Mouse (Mus musculus): ENCODE results near the gene Mamdc4. TPM values are rescaled to one million over a fixed set of nuclear protein-coding genes. Genes with fewer than 3 reads are reported as not detected.

Mamdc4 gene
- polyA plus RNA-seq, 1 experiment from 2014 or later = 5.0 TPM

DNA sequence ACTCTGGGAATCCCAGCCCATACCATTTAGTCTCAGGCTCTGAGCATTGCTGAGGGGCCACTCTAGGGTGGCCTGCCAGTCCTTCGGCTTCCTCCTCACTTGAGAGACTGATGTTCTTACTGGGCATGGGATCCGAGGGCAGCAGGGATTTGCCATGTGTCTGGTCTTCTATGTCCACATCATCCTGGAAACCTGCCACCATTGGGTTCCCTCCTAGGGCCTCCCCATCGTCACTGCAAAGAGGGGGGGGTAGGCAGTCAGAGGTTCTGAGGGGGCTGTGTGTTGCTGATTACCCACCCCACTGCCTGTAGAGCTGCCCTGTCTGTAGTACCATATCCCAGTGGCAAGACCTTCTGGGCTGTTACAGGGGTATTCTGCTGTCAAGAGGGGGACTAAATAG lies 11.0 kb upstream of the Mamdc4 start:
- no peak overlapping the region for H3K9ac ChIP-seq (ENCODE audit: low read length)
- H3K4me3 ChIP-seq (ENCODE audit: low read depth, low read length) = no peak overlapping the region
- H3K27me3 ChIP-seq (ENCODE audit: control insufficient read depth, insufficient read depth, low read length) = peaks cover 8% of the 10 kb centered on the region
- WGBS = 90% methylated on average over 3 of the region's 3 CpGs
- H3K9me3 ChIP-seq (ENCODE audit: control insufficient read depth, low read length) = no peaks in the 10 kb centered on the region
- DNase-seq (ENCODE audit: low spot score) = no peak
- no peak for ATAC-seq (replicated peaks; ENCODE audit: low FRiP score)
- peaks cover 4% of the 10 kb centered on the region; the same call in 1 of the 2 replicates for H3K4me1 ChIP-seq (replicated peaks; ENCODE audit: control insufficient read depth, insufficient read depth, low read length)
- H3K4me2 ChIP-seq (ENCODE audit: low read depth, low read length, severe bottlenecking) = no peak overlapping the region
- H3K27ac ChIP-seq (ENCODE audit: low read depth, low read length) = no peak overlapping the region
- peaks cover 2% of the 10 kb centered on the region; the same call in 1 of the 2 replicates for H3K36me3 ChIP-seq (ENCODE audit: control insufficient read depth, insufficient read depth, low read length)

DNA sequence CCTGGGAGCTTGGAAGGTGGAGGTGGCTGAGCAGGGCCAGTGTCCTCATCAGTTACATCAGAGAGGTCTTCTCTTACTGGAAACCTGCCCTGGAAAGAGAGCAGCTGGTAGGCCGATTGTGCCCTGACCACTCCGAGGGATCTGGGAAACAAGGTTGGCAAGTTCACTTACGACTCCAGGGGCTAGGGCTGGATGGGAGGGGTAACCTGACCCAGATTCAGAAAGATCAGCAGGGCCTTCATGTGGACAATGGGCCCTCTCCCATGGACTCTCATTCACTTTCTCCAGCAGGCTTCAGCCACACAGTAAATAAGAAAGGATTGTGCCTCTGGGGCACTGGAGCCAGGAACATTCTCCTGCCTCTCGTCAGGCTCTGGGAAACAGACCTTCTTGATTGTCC lies 10.2 kb upstream of the Mamdc4 start:
- Histone ChIP-seq H3K9me3 (ENCODE audit: control insufficient read depth, low read length) (no peaks in the 10 kb centered on the region), H3K36me3 (ENCODE audit: control insufficient read depth, insufficient read depth, low read length) (peaks cover 2% of the 10 kb centered on the region; the same call in 1 of the 2 replicates), H3K4me1 (replicated peaks; ENCODE audit: control insufficient read depth, insufficient read depth, low read length) (peaks cover 4% of the 10 kb centered on the region; the same call in 1 of the 2 replicates), H3K4me3 (ENCODE audit: low read depth, low read length) (no peak overlapping the region), H3K27me3 (ENCODE audit: control insufficient read depth, insufficient read depth, low read length) (peaks cover 16% of the 10 kb centered on the region), H3K4me2 (ENCODE audit: low read depth, low read length, severe bottlenecking) (no peak overlapping the region), H3K9ac (ENCODE audit: low read length) (no peak overlapping the region), H3K27ac (ENCODE audit: low read depth, low read length) (no peak overlapping the region)
- no peak for ATAC-seq (replicated peaks; ENCODE audit: low FRiP score)
- 82% methylated on average over 4 of the region's 4 CpGs for WGBS
- DNase-seq (ENCODE audit: low spot score) = no peak

DNA sequence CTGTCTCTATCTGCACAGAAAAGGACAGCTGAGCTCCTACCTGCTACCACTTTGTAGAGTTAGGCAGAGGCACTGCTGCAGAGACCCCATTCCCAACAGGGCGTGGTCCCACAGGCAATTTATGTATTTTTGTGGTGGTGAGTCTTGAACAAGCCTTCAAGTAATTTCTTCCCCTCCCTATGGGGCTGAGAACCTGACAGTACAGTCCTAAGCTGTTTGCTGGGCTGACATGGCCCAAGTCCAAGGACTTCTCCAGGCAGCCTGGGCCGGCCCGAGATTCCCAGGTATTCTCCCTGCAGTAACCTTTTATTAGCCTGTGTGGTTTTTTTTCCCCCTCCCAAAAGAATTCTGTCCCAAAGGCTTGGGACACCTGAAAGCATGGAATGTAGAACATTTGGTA lies 9.5 kb upstream of the Mamdc4 start:
- Histone ChIP-seq H3K9me3 (ENCODE audit: control insufficient read depth, low read length) (no peaks in the 10 kb centered on the region), H3K9ac (ENCODE audit: low read length) (no peak overlapping the region), H3K4me3 (ENCODE audit: low read depth, low read length) (no peak overlapping the region), H3K27me3 (ENCODE audit: control insufficient read depth, insufficient read depth, low read length) (peaks cover 23% of the 10 kb centered on the region), H3K4me1 (replicated peaks; ENCODE audit: control insufficient read depth, insufficient read depth, low read length) (peaks cover 8% of the 10 kb centered on the region; the same call in 1 of the 2 replicates), H3K4me2 (ENCODE audit: low read depth, low read length, severe bottlenecking) (no peak overlapping the region), H3K36me3 (ENCODE audit: control insufficient read depth, insufficient read depth, low read length) (peaks cover 2% of the 10 kb centered on the region; the same call in 1 of the 2 replicates), H3K27ac (ENCODE audit: low read depth, low read length) (no peak overlapping the region)
- DNase-seq (ENCODE audit: low spot score) (no peak), ATAC-seq (replicated peaks; ENCODE audit: low FRiP score) (no peak)
- WGBS = 98% methylated on average over 3 of the region's 3 CpGs

DNA sequence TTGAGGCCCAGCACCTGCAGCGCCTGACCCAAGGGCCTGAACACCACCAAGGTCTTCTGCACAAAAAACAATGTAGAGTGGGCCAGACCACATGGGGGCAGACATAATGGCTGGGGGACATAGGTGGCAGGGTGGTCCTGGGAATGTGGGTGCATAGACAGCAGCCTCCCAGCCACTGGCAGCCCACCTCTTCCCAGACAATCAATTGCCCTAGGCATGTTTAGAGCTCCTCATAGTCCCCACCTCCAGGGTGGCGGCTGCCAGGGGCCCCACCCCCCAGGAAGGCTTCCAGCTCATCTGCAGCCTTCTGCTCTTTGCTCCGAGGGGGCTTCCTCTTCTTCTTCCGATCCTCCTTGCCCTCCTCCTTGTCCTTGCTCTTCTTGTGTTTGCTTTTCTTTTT lies 8.9 kb upstream of the Mamdc4 start:
- no peak for DNase-seq (ENCODE audit: low spot score)
- no peak overlapping the region for H3K27ac ChIP-seq (ENCODE audit: low read depth, low read length)
- 71% methylated on average over 4 of the region's 4 CpGs for WGBS
- no peak for ATAC-seq (replicated peaks; ENCODE audit: low FRiP score)
- no peak overlapping the region for H3K4me2 ChIP-seq (ENCODE audit: low read depth, low read length, severe bottlenecking)
- H3K9ac ChIP-seq (ENCODE audit: low read length) = no peak overlapping the region
- no peak overlapping the region for H3K4me3 ChIP-seq (ENCODE audit: low read depth, low read length)
- peaks cover 2% of the 10 kb centered on the region; the same call in 1 of the 2 replicates for H3K36me3 ChIP-seq (ENCODE audit: control insufficient read depth, insufficient read depth, low read length)
- no peaks in the 10 kb centered on the region for H3K9me3 ChIP-seq (ENCODE audit: control insufficient read depth, low read length)
- H3K4me1 ChIP-seq (replicated peaks; ENCODE audit: control insufficient read depth, insufficient read depth, low read length) = peaks cover 8% of the 10 kb centered on the region; the same call in 1 of the 2 replicates
- H3K27me3 ChIP-seq (ENCODE audit: control insufficient read depth, insufficient read depth, low read length) = peaks cover 29% of the 10 kb centered on the region

DNA sequence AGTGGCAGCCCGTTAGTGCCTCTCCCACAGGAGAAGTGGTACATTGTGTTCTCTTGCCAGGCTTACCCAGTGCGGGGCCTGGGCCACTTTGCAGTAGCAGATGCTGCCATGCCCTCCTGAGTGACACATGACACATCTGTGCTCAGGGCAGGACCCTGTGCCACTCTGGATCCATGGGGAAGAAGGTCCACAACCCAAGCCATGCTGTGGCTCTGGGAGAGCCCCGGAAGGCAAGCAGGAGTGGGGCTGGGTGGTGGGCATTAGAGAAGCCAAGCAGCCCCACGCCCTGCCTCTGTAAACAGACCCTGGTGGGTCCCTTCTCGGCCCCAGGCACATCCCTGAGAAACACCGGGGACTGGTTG lies 8.5 kb upstream of the Mamdc4 start:
- peaks cover 8% of the 10 kb centered on the region; the same call in 1 of the 2 replicates for H3K4me1 ChIP-seq (replicated peaks; ENCODE audit: control insufficient read depth, insufficient read depth, low read length)
- H3K4me2 ChIP-seq (ENCODE audit: low read depth, low read length, severe bottlenecking) = no peak overlapping the region
- 84% methylated on average over 6 of the region's 6 CpGs for WGBS
- ATAC-seq (replicated peaks; ENCODE audit: low FRiP score) = 0 out of 2 replicates have a peak, but pooled peaks have one; percentile 19
- no peak overlapping the region for H3K4me3 ChIP-seq (ENCODE audit: low read depth, low read length)
- no peak for DNase-seq (ENCODE audit: low spot score)
- H3K27ac ChIP-seq (ENCODE audit: low read depth, low read length) = no peak overlapping the region
- peaks cover 2% of the 10 kb centered on the region; the same call in 1 of the 2 replicates for H3K36me3 ChIP-seq (ENCODE audit: control insufficient read depth, insufficient read depth, low read length)
- H3K9me3 ChIP-seq (ENCODE audit: control insufficient read depth, low read length) = no peaks in the 10 kb centered on the region
- H3K27me3 ChIP-seq (ENCODE audit: control insufficient read depth, insufficient read depth, low read length) = peaks cover 33% of the 10 kb centered on the region
- H3K9ac ChIP-seq (ENCODE audit: low read length) = no peak overlapping the region

DNA sequence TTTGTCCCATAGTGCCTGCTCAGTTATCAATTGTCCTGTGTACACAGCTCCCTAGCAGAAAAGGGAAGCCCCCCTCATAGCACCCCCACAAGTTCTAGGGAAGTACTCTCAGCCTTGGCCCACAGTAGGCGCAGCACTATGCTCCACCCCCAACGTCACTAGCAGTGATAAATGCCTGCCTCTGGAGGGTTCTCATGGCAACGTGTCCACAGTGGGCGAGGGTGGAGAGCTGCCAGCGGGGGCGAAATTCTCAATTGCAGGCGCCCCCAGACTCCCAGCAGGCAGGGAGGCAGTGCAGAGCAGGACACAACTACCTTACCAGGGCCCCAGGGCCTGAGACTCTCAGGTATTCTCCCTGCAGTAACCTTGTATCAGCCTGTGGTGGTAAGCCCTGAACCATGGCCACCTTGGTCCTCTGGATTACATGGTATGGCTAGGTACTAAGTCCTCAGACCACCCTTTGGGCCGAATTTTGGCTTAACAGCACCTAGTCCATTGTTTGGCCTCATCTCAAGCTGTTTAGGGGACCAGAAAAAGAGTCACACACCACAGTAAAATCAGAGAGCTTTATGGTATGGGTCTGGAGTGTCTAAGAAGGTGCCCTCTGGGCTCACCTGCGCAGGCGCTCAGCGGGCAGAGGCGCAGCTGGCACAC lies 7.9 kb upstream of the Mamdc4 start:
- Histone ChIP-seq H3K9me3 (ENCODE audit: control insufficient read depth, low read length) (no peaks in the 10 kb centered on the region), H3K4me1 (replicated peaks; ENCODE audit: control insufficient read depth, insufficient read depth, low read length) (peaks cover 11% of the 10 kb centered on the region), H3K4me2 (ENCODE audit: low read depth, low read length, severe bottlenecking) (no peak overlapping the region), H3K36me3 (ENCODE audit: control insufficient read depth, insufficient read depth, low read length) (peaks cover 2% of the 10 kb centered on the region; the same call in 1 of the 2 replicates), H3K27me3 (ENCODE audit: control insufficient read depth, insufficient read depth, low read length) (peaks cover 38% of the 10 kb centered on the region), H3K9ac (ENCODE audit: low read length) (no peak overlapping the region), H3K4me3 (ENCODE audit: low read depth, low read length) (no peak overlapping the region), H3K27ac (ENCODE audit: low read depth, low read length) (no peak overlapping the region)
- DNase-seq (ENCODE audit: low spot score) (peak; percentile 62), ATAC-seq (replicated peaks; ENCODE audit: low FRiP score) (no peak; the same call in 1 of the 2 replicates)
- 57% methylated on average over 12 of the region's 12 CpGs for WGBS

DNA sequence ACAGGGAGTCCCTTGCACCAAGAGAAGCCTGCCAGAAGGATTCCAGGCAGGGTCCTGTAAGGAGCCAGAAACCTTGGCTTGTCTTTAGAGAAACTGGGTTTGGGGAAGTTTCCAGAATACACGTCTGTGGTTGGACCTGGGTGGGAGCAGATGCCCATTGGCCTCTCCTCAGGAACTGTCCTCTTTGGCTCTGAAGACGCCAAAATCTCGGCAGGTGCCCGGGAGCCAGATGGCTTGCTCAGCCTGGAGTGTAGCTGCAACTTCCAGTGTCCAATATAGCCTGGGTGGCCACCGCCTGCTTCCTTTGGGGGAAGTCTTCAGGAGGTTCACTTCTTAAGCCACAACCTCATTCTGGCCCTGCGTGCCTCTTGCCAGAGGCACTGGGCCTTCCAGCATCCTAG lies 7.3 kb upstream of the Mamdc4 start:
- Histone ChIP-seq H3K27me3 (ENCODE audit: control insufficient read depth, insufficient read depth, low read length) (peaks cover 45% of the 10 kb centered on the region), H3K4me3 (ENCODE audit: low read depth, low read length) (no peak overlapping the region), H3K4me2 (ENCODE audit: low read depth, low read length, severe bottlenecking) (no peak overlapping the region; the same call in 1 of the 2 replicates), H3K4me1 (replicated peaks; ENCODE audit: control insufficient read depth, insufficient read depth, low read length) (peaks cover 15% of the 10 kb centered on the region), H3K27ac (ENCODE audit: low read depth, low read length) (no peak overlapping the region), H3K9ac (ENCODE audit: low read length) (no peak overlapping the region), H3K9me3 (ENCODE audit: control insufficient read depth, low read length) (no peaks in the 10 kb centered on the region), H3K36me3 (ENCODE audit: control insufficient read depth, insufficient read depth, low read length) (peaks cover 2% of the 10 kb centered on the region; the same call in 1 of the 2 replicates)
- DNase-seq (ENCODE audit: low spot score) (peak; percentile 60), ATAC-seq (replicated peaks; ENCODE audit: low FRiP score) (no peak)
- WGBS = 45% methylated on average over 6 of the region's 6 CpGs

DNA sequence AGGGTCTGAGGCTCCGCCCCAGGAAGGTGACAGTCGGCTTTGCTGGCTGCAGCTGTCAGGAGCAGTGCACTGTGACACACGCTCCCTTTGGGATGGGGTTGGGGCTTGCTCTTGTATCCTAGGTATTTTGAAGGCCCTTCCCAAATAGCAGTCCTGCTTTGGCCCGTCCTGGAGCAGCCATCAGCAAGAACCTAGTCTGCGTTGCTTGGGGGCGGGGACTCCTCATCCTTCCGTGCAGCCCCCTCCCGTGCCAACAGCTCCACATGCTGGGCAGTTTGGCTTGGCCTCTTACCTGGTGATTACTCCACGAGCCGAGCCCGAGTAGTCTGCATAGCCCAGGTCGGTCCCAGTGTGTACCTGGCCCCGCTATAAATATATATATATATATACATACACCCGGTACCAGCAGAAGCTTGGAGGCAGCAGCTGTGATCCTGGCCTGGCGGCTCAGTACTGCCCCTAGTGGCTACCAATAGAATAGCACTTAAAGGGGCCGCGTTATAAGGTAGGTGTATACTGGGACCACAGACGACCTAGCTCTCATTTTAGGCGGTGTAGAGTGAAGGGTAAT lies 6.7 kb upstream of the Mamdc4 start, which contains the start of gene Ajm1:
TSS of gene Ajm1 (minus strand) at position 464 of the 571 bp plus-strand sequence.
- peaks cover 2% of the 10 kb centered on the region; the same call in 1 of the 2 replicates for H3K36me3 ChIP-seq (ENCODE audit: control insufficient read depth, insufficient read depth, low read length)
- no peak within 1 kb of the TSS for H3K27ac ChIP-seq (ENCODE audit: low read depth, low read length)
- DNase-seq (ENCODE audit: low spot score) (peak; percentile 83), ATAC-seq (replicated peaks; ENCODE audit: low FRiP score) (peak; percentile 52)
- WGBS = 7% methylated on average over 19 of the region's 19 CpGs
- peaks cover 51% of the 10 kb centered on the region for H3K27me3 ChIP-seq (ENCODE audit: control insufficient read depth, insufficient read depth, low read length)
- peak within 1 kb of the TSS; percentile 23 for H3K4me3 ChIP-seq (ENCODE audit: low read depth, low read length)
- peak within 1 kb of the TSS; percentile 48 for H3K4me2 ChIP-seq (ENCODE audit: low read depth, low read length, severe bottlenecking)
- H3K4me1 ChIP-seq (replicated peaks; ENCODE audit: control insufficient read depth, insufficient read depth, low read length) = peaks cover 15% of the 10 kb centered on the region
- no peak within 1 kb of the TSS for H3K9ac ChIP-seq (ENCODE audit: low read length)
- H3K9me3 ChIP-seq (ENCODE audit: control insufficient read depth, low read length) = no peaks in the 10 kb centered on the region
